Mouse (Mus musculus) thymus, postnatal 36 days (tissue): Measurements from ENCODE around the gene Plcb4.

Experiments used
- DNase-seq, 2 experiments: peaks; one replicate each; pipeline ENCODE4 v3.0.0; 2022; ENCODE audit warnings: mixed read lengths in 2 of 2

Plcb4 gene

DNA sequence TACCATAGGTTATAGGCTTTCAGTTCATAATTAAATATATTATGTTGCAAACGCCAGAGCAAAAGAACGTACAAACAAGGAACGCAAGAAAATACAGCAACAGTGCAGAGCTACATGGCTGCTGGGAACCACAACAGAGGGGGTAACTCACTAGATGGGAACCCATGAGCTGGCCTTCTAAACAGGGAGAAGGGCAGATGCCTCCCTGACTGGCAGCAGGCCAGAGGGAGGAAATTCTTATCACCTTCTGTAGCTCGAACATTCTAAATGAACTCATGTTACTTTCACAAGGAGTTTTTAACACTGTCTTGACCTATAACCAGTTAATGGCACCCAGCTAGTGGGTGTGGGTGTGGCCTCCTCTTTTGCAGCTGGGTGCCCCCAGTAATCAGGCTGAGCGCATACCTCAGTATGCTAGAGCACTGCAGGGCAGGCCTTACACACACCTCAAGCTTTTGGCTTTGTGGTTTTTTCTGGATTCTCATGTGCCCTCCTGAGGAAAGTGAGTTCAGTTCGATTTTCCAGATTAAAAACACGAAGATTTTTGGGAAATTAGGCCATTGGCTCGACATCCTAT lies 102.5 kb downstream of the Plcb4 start:
- DNase-seq = no peak

GRCm38 (mm10) chr2:135764706-135765105 lies 105.9 kb downstream of the Plcb4 start:
- DNase-seq = no peak

- DNase-seq = no peak
These were observed 107.8 kb downstream of the Plcb4 start for GRCm38 (mm10) chr2:135766471-135767063.

- no peak for DNase-seq
These were observed 108.7 kb downstream of the Plcb4 start for GRCm38 (mm10) chr2:135767535-135767934.

DNA sequence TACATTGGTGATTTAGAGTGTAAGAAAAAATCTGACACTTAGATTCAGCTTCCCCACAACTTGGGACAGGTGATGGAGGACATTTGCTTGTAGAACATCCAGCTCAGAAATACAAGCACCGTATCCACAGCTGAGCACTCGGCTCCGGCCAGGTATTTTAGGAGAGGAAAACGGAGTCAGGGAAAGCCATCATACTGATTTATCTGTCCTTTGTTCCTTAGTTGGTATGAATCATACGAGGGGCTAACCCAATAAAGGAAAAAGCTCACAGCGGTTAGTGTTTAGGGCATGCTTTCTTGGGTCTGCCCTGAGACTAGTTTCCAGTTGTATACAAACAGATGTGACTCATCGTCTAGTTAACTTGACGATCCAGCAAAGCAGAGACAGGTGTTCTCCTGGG lies 110.9 kb downstream of the Plcb4 start:
- DNase-seq = no peak

- no peak for DNase-seq
These were observed 111.4 kb downstream of the Plcb4 start for GRCm38 (mm10) chr2:135770226-135770625.

DNA sequence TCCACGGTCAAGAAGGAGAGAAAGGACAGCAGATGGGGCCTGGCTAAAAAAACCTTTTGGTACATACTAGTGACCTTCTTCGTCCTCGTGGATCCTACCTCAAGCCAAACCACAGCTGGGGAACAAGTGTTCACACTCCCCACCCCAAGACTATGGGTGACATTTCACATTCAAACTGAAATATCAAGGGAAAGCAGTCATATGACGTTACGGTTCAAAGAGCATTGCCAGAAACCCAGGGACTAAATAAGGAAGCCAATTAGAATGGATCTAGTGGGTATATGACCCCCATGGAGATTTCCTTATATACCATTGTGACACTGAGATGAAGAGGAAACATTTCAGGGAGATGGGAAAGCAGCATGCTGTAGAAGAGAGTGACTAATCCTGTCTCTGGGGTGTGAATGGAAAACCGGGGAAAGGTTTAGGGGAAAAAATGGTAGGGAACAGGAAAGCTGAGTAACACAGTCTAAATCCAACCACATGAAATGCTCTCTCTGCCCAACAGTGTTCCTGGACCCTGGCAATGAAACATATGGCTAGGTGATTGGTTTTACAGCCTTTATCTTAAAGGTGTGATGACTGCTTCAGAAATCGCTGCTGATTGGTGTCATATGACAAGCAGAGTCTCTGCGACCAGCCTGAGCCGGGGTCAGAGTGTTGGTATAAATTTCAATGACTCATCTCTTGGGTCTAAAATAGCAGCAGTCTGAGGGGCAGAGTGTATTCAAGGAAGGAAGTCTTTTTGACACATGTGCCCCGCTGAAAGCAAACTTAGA lies 114.6 kb downstream of the Plcb4 start:
- no peak for DNase-seq

DNA sequence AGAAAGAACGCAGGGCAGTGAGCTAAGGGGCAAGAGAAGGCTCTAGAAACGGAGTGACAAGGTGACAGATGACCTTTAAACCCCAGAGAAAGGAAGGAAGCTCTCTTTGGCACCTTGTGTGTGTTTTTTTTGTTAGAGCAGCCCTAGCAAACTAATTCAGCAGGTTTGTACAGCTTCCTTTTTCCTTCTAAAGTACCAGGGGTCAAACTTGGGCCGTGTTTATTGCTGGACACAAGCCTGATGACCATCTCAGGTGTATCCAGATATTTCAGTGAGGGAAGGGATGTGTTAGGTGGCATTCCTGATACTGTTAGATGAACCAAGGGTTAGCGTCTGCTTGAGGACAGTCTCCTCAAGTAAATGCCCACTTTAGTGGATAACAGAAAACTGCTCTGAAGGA lies 116.2 kb downstream of the Plcb4 start:
- no peak for DNase-seq

GRCm38 (mm10) chr2:135776131-135776775 lies 117.4 kb downstream of the Plcb4 start:
- DNase-seq = no peak

GRCm38 (mm10) chr2:135781391-135781790 lies 122.6 kb downstream of the Plcb4 start:
- DNase-seq = no peak

DNA sequence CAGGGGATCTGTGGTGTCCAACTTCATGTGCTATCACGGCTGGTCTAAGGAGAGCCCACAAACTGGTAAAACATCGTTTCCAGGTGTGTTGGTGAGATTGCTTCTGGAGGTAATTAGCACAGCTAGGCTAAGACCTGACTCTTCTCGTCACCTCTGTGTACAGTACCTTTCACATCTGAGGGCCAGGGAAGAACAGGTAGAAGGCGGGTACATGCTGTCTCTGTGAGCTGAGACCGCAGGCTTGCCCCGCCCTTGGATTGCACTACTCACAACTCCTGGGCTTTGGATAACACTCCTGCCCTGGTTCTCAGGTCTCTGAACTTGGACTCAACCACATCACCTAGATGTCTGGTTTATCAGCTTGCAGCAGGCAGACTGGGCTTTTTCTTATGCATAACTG lies 128.6 kb downstream of the Plcb4 start:
- no peak for DNase-seq

DNA sequence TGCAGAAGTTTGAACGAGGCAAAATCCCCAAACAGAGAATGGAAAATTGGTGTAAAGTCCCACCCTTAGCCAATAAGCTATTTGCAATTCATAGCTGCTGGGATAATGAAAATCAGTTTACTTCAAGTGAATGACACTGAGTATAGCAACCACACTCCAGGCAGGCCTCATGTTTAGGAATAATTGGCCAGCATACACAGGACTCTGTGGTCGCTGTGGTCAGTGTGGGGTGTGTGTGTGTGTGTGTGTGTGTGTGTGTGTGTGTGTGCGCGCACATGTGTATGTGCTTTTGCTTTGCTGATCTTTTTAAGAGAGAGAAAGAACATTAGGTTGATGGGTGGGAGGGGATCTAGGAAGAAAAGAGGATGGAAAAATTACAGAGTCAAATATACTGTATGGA lies 134.1 kb downstream of the Plcb4 start:
- DNase-seq = no peak

DNA sequence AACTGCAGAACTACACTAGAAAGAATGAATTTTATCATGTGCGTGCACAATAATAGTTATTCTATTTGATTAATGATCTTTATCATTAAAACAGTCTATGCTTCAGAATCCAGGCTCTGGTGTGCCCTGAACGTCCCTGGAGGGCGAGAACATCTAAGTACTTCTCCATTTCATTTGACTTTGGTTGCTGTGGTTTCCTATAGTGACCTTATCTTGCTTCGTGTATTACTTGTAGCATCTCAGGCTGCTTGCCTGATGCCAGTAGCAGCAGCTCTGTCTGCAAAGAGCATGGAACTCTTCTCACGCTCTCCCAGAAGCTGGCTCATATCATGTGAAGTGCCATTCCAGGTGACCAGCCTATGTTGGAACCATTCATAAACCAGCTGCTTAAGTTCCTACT lies 137.9 kb downstream of the Plcb4 start:
- DNase-seq = no peak

GRCm38 (mm10) chr2:135797677-135798546 lies 139.1 kb downstream of the Plcb4 start:
- no peak for DNase-seq

- no peak for DNase-seq
These were observed 140.4 kb downstream of the Plcb4 start for GRCm38 (mm10) chr2:135799149-135799770.

- DNase-seq = no peak
These were observed 141.6 kb downstream of the Plcb4 start for GRCm38 (mm10) chr2:135800385-135800784.

GRCm38 (mm10) chr2:135802878-135803450 lies 144.2 kb downstream of the Plcb4 start:
- DNase-seq = no peak

DNA sequence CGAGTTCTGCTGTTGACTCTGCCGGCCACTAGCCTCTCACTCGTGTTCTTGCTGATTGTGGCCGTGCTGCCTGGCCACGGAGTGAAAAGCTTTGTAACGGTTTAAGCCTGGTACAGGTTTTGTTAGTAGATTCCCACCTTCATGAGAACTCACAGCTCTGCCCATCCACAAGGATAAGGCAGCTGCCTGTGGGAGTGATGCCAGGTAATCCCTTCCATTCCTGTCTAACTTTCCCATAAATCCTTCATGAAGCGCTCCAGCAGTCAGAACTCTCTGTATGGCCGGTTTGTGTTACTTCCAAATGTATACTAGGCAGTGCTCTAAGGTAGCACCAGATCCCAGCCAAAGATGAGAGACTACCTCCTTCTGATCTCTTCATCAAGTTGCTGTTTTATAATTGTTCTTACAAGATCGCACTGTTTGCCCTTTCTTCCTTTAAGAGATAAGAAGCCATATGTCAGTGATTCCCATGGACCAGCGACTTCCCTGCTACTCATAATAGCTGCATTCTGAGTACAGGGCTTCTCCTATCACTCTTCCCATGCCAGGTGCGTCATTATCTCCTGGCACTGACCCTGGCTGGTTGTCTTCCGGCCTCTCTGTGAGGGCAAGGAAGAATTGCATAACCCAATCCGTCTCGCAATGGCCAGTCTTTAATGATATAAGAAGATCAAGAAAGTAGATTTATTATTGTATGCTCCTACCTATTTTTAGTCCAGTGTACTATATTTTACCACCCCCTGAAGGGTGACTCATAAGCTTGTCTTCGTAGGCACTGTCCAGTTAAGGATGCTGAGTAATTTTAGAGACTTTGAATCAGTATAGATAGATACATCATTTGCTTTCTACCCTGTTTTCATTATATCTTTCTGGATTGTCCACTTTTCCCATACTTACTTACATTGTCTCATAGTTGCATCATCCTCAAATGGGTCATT lies 147.2 kb downstream of the Plcb4 start:
- DNase-seq = no peak

GRCm38 (mm10) chr2:135808342-135808741 lies 149.5 kb downstream of the Plcb4 start:
- DNase-seq = no peak

- no peak for DNase-seq
These were observed 152.0 kb downstream of the Plcb4 start for GRCm38 (mm10) chr2:135810841-135811240.
